Mouse (Mus musculus): ENCODE measurements around the gene Bmyc. TPM values are rescaled to one million over a fixed set of nuclear protein-coding genes. Genes with fewer than 3 reads are reported as not detected.

Gene Bmyc
- polyA plus RNA-seq, 1 experiment from 2014 or later = 106 TPM

DNA sequence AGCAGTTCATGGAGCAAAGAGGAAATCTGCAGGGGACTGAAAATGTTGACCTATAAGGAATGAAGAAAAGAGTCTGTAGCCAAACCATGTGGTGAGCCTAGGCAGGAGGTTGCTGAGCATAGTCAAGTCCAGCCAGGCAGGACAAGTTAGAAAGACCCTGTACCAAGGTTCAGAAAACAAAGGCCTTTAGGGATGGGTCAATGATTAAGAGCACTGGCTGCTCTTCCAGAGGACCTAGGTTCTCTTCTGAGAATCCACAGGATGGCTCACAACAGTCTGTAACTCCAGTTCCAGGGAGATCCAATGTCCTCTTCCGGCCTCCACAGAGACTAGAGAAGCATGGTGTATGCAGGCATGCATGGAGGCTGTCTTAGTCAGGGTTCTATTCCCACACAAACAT, 47.7 kb downstream of the Bmyc start:
- H3K4me1 ChIP-seq (replicated peaks; ENCODE audit: control insufficient read depth, insufficient read depth, low read length) = no peaks in the 10 kb centered on the region
- H3K9me3 ChIP-seq (ENCODE audit: control insufficient read depth, low read length) = no peaks in the 10 kb centered on the region
- no peak for DNase-seq (ENCODE audit: low spot score)
- H3K9ac ChIP-seq (ENCODE audit: low read length) = no peak overlapping the region
- H3K27me3 ChIP-seq (replicated peaks; ENCODE audit: control insufficient read depth, insufficient read depth, low read length) = no peaks in the 10 kb centered on the region
- H3K36me3 ChIP-seq (ENCODE audit: control insufficient read depth, insufficient read depth, low read length) = no peaks in the 10 kb centered on the region
- no peak overlapping the region for H3K4me2 ChIP-seq (ENCODE audit: low read length)
- no peak overlapping the region for H3K4me3 ChIP-seq (ENCODE audit: low read depth, low read length)
- ATAC-seq (replicated peaks; ENCODE audit: low FRiP score, low TSS enrichment, low read depth) = no peak
- no peak overlapping the region for H3K27ac ChIP-seq (ENCODE audit: low read depth)
- 95% methylated on average over 1 of the region's 1 CpGs for WGBS

Other genes with a start within 250 kb of the Bmyc start
- gene Clic3, start 249.9 kb upstream of the Bmyc start, polyA plus RNA-seq (2014; fragmentation: Nextera tagmentation; extraction: Ambion mirVana) = 1.8 and 2.0 TPM in 2 replicates
- gene Paxx, start 245.6 kb upstream of the Bmyc start, polyA plus RNA-seq (2014; fragmentation: Nextera tagmentation; extraction: Ambion mirVana) = 25.0 and 27.4 TPM in 2 replicates
- 6.2 and 7.9 TPM in 2 replicates for gene Ptgds, start 236.7 kb upstream of the Bmyc start, polyA plus RNA-seq (2014; fragmentation: Nextera tagmentation; extraction: Ambion mirVana)
- gene Lcn12, start 212.8 kb upstream of the Bmyc start, polyA plus RNA-seq (2014; fragmentation: Nextera tagmentation; extraction: Ambion mirVana) = not detected in 2 replicates
- 72.9 and 79.3 TPM in 2 replicates for gene Fbxw5, start 206.0 kb upstream of the Bmyc start, polyA plus RNA-seq (2014; fragmentation: Nextera tagmentation; extraction: Ambion mirVana)
- gene C8g, start 205.0 kb upstream of the Bmyc start, polyA plus RNA-seq (2014; fragmentation: Nextera tagmentation; extraction: Ambion mirVana) = 5.9 and 6.3 TPM in 2 replicates
- gene Traf2, start 159.8 kb upstream of the Bmyc start, polyA plus RNA-seq (2014; fragmentation: Nextera tagmentation; extraction: Ambion mirVana) = 31.2 and 32.0 TPM in 2 replicates
- 356 and 385 TPM in 2 replicates for gene Edf1, start 148.9 kb upstream of the Bmyc start, polyA plus RNA-seq (2014; fragmentation: Nextera tagmentation; extraction: Ambion mirVana)
- gene Mamdc4, start 131.9 kb upstream of the Bmyc start, polyA plus RNA-seq (2014; fragmentation: Nextera tagmentation; extraction: Ambion mirVana) = 59.1 and 85.2 TPM in 2 replicates
- 278 and 287 TPM in 2 replicates for gene Phpt1, start 131.5 kb upstream of the Bmyc start, polyA plus RNA-seq (2014; fragmentation: Nextera tagmentation; extraction: Ambion mirVana)
- gene Ajm1, start 125.0 kb upstream of the Bmyc start, polyA plus RNA-seq (2014; fragmentation: Nextera tagmentation; extraction: Ambion mirVana) = 1.8 and 2.0 TPM in 2 replicates
- gene Rabl6, start 98.2 kb upstream of the Bmyc start, polyA plus RNA-seq (2014; fragmentation: Nextera tagmentation; extraction: Ambion mirVana) = 59.2 and 65.6 TPM in 2 replicates
- gene Ccdc183, start 89.1 kb upstream of the Bmyc start, polyA plus RNA-seq (2014; fragmentation: Nextera tagmentation; extraction: Ambion mirVana) = 0.24 TPM in 2 replicates
- gene Tmem141, start 84.7 kb upstream of the Bmyc start, polyA plus RNA-seq (2014; fragmentation: Nextera tagmentation; extraction: Ambion mirVana) = 25.7 and 26.7 TPM in 2 replicates
- 1.5 and 1.6 TPM in 2 replicates for gene Fcna, start 78.7 kb upstream of the Bmyc start, polyA plus RNA-seq (2014; fragmentation: Nextera tagmentation; extraction: Ambion mirVana)
- not detected in 2 replicates for gene Lcn8, start 53.6 kb upstream of the Bmyc start, polyA plus RNA-seq (2014; fragmentation: Nextera tagmentation; extraction: Ambion mirVana)
- not detected in 2 replicates for gene Lcn5, start 48.8 kb upstream of the Bmyc start, polyA plus RNA-seq (2014; fragmentation: Nextera tagmentation; extraction: Ambion mirVana)
- not detected in 2 replicates for gene Lcn6, start 30.0 kb upstream of the Bmyc start, polyA plus RNA-seq (2014; fragmentation: Nextera tagmentation; extraction: Ambion mirVana)
- not detected in 2 replicates for gene Lcn10, start 24.0 kb upstream of the Bmyc start, polyA plus RNA-seq (2014; fragmentation: Nextera tagmentation; extraction: Ambion mirVana)
- not detected in 2 replicates for gene Obp2a, start 6.7 kb upstream of the Bmyc start, polyA plus RNA-seq (2014; fragmentation: Nextera tagmentation; extraction: Ambion mirVana)
- gene Obp2b, start 30.3 kb downstream of the Bmyc start, polyA plus RNA-seq (2014; fragmentation: Nextera tagmentation; extraction: Ambion mirVana) = not detected in 2 replicates
- gene Lcn3, start 58.8 kb downstream of the Bmyc start, polyA plus RNA-seq (2014; fragmentation: Nextera tagmentation; extraction: Ambion mirVana) = not detected in 2 replicates
- gene Lcn11, start 70.3 kb downstream of the Bmyc start, polyA plus RNA-seq (2014; fragmentation: Nextera tagmentation; extraction: Ambion mirVana) = not detected in 2 replicates
- gene Gm13539, start 75.5 kb downstream of the Bmyc start, polyA plus RNA-seq (2014; fragmentation: Nextera tagmentation; extraction: Ambion mirVana) = not detected in 2 replicates
- not detected in 2 replicates for gene Glt6d1, start 109.1 kb downstream of the Bmyc start, polyA plus RNA-seq (2014; fragmentation: Nextera tagmentation; extraction: Ambion mirVana)
- not detected in 2 replicates for gene Lcn9, start 116.4 kb downstream of the Bmyc start, polyA plus RNA-seq (2014; fragmentation: Nextera tagmentation; extraction: Ambion mirVana)
- not detected in 2 replicates for gene Sohlh1, start 140.5 kb downstream of the Bmyc start, polyA plus RNA-seq (2014; fragmentation: Nextera tagmentation; extraction: Ambion mirVana)
- gene Kcnt1, start 157.0 kb downstream of the Bmyc start, polyA plus RNA-seq (2014; fragmentation: Nextera tagmentation; extraction: Ambion mirVana) = 0.34 and 0.46 TPM in 2 replicates